In the genomic region with DNA sequence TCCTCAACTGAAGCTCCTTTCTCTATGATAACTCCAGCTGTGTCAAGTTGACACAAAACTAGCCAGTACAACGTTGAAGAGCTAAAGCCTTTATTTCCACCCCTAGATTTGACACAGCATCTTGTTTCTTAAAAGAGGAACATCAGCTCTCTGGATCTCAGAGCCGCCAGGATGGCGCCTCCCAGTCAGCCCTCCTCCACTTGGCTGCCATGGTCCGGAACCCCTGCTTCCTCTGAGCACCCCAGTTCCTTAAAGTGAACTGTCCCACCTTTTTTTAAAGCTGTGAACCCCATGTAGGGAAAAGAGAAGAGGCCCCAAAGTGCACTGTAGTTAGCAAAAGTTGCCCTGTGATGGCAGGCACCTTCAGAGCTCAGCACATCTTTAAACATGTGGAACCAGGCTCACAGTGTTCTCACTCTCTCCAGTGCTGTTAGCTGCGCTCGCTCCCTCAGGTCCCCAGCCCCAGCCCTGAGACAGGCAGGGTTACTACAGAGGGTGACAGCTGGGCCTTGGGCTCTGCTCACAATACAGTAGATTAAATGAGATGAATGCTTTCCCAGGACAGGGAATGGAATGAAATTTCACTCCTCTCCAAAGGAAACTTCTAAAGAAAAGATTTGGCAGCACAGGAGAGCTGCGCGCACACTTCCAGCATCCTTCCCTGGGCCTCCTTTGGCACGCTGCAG, we compare ENCODE assay signal across 12 mouse cellular contexts. TPM values are rescaled to one million over a fixed set of nuclear protein-coding genes. Genes with fewer than 3 reads are reported as not detected.
DNase-seq lines count a peak whose midpoint lies in the region; ATAC-seq and TF ChIP-seq lines count a peak whose summit lies in the region.
"Had no signal": no experiment of that assay in that cellular context is flagged by ENCODE, and none has a peak within 500 bp of the region (broad histone marks: within the 10 kb centered on the region; RNA-seq: fewer than 3 reads in every experiment).

No protein-coding gene starts in this region.

- no peak for TF ChIP-seq CTCF in liver, adult 2 months (IDR thresholded peaks at IDR 0.05; ENCODE audit: low read depth, low read length)
- TF ChIP-seq CTCF in G1E (IDR thresholded peaks at IDR 0.05; ENCODE audit: low read depth, low read length) = no peak
- no peak for TF ChIP-seq CTCF in bone marrow macrophage, adult 2 months (IDR thresholded peaks at IDR 0.05; ENCODE audit: low read depth, low read length)

- H3K4me3 ChIP-seq in liver, adult 2 months (ENCODE audit: insufficient read depth, low read depth, low read length) = no peak overlapping the region
- no peak overlapping the region for H3K4me3 ChIP-seq in liver, embryonic 11.5 days (ENCODE audit: low read depth, low read length)
- H3K4me3 ChIP-seq in G1E (ENCODE audit: low read depth, low read length) (peak overlapping the region; percentile 13; the same call in 1 of the 2 replicates), macrophage (ENCODE audit: inconsistent target) (no peak overlapping the region)
- no peak overlapping the region for H3K4me3 ChIP-seq in bone marrow macrophage, adult 2 months (ENCODE audit: insufficient read depth, low read length)
- H3K4me3 ChIP-seq: hindbrain, embryonic 12.5 days had no signal

- H3K27me3 ChIP-seq in liver, adult 2 months (ENCODE audit: control insufficient read depth, insufficient read depth, low read length) = no peaks in the 10 kb centered on the region
- H3K27me3 ChIP-seq in liver, embryonic 11.5 days (replicated peaks; ENCODE audit: control insufficient read depth, insufficient read depth, low read length) = no peaks in the 10 kb centered on the region
- H3K27me3 ChIP-seq in G1E (ENCODE audit: insufficient read depth, low read length) = no peaks in the 10 kb centered on the region
- H3K27me3 ChIP-seq: hindbrain, embryonic 12.5 days had no signal

- no peaks in the 10 kb centered on the region for H3K9me3 ChIP-seq in liver, embryonic 11.5 days (ENCODE audit: control insufficient read depth, low read length)
- H3K9me3 ChIP-seq in G1E (replicated peaks) = peaks cover 8% of the 10 kb centered on the region
- H3K9me3 ChIP-seq: hindbrain, embryonic 12.5 days had no signal

- peaks cover 30% of the 10 kb centered on the region for H3K4me1 ChIP-seq in liver, adult 2 months (ENCODE audit: control insufficient read depth, insufficient read depth, low read length)
- peaks cover 23% of the 10 kb centered on the region for H3K4me1 ChIP-seq in liver, embryonic 11.5 days (replicated peaks; ENCODE audit: control insufficient read depth, insufficient read depth, low read length)
- peaks cover 65% of the 10 kb centered on the region for H3K4me1 ChIP-seq in G1E (ENCODE audit: insufficient read depth, low read depth, low read length)
- peaks cover 20% of the 10 kb centered on the region for H3K4me1 ChIP-seq in bone marrow macrophage, adult 2 months (ENCODE audit: control insufficient read depth, insufficient read depth, low read length)
- H3K4me1 ChIP-seq: hindbrain, embryonic 12.5 days had no signal

- TF ChIP-seq POLR2A in liver, adult 2 months (IDR thresholded peaks at IDR 0.05; ENCODE audit: extremely low read depth, insufficient read depth, low read length) = no peak
- TF ChIP-seq POLR2A in bone marrow macrophage, adult 2 months (IDR thresholded peaks at IDR 0.05; ENCODE audit: borderline replicate concordance, low read depth, low read length) = no peak

- H3K9ac ChIP-seq in liver, adult 2 months (ENCODE audit: low read depth, low read length) = peak overlapping the region; percentile 17; the same call in 1 of the 2 replicates
- no peak overlapping the region for H3K9ac ChIP-seq in liver, embryonic 11.5 days (ENCODE audit: low read depth, low read length)
- H3K9ac ChIP-seq: hindbrain, embryonic 12.5 days had no signal

- WGBS in liver, adult 2 months = 77% methylated on average over 9 of the region's 9 CpGs
- WGBS in liver, embryonic 11.5 days = 73% methylated on average over 9 of the region's 9 CpGs
- WGBS in macrophage (ENCODE audit: missing documents) = 33% methylated on average over 9 of the region's 9 CpGs

- H3K4me2 ChIP-seq in liver, embryonic 11.5 days = no peak overlapping the region
- H3K4me2 ChIP-seq: heart, embryonic 11.5 days; hindbrain, embryonic 12.5 days had no signal

- ATAC-seq in liver, embryonic 11.5 days (replicated peaks; ENCODE audit: low FRiP score) = no peak
- no peak for ATAC-seq in G1E (ENCODE audit: extremely low read depth, insufficient number of reproducible peaks, low FRiP score, poor library complexity, severe bottlenecking)

- H3K79me2 ChIP-seq in liver, adult 2 months (ENCODE audit: control insufficient read depth, insufficient read depth, low read length) = no peaks in the 10 kb centered on the region
- peaks cover 17% of the 10 kb centered on the region for H3K79me2 ChIP-seq in macrophage (ENCODE audit: inconsistent target)

- peaks cover 52% of the 10 kb centered on the region for H3K36me3 ChIP-seq in liver, adult 2 months (ENCODE audit: control insufficient read depth, insufficient read depth, low read length)
- peaks cover 18% of the 10 kb centered on the region for H3K36me3 ChIP-seq in liver, embryonic 11.5 days (ENCODE audit: control insufficient read depth, insufficient read depth, low read length)
- H3K36me3 ChIP-seq in G1E (replicated peaks) = peaks cover 79% of the 10 kb centered on the region
- no peaks in the 10 kb centered on the region for H3K36me3 ChIP-seq in macrophage (ENCODE audit: inconsistent target)

- peak; percentile 56 for DNase-seq in liver, adult 2 months (ENCODE audit: extremely low read depth, low read depth, low spot score)
- no peak for DNase-seq in liver, embryonic 11.5 days (ENCODE audit: low spot score)
- peak; percentile 31 for DNase-seq in G1E (ENCODE audit: low spot score)
- no peak for DNase-seq in adipocyte (ENCODE audit: low spot score)
- no peak for DNase-seq in kidney, postnatal 25 days
- DNase-seq: cerebellum, adult 18-20 months; kidney, adult 11 months; right cerebral cortex, postnatal 25 days had no signal

- H3K27ac ChIP-seq in liver, adult 2 months (replicated peaks; ENCODE audit: insufficient read depth, low read depth, low read length) = peak overlapping the region; percentile 68
- no peak overlapping the region for H3K27ac ChIP-seq in liver, embryonic 11.5 days (ENCODE audit: low read depth, low read length)
- peak overlapping the region; percentile 79 for H3K27ac ChIP-seq in bone marrow macrophage, adult 2 months (ENCODE audit: insufficient read depth, low read depth, low read length)
- H3K27ac ChIP-seq in macrophage = peak overlapping the region; percentile 95
- H3K27ac ChIP-seq: hindbrain, embryonic 12.5 days had no signal

RNA-seq across cellular contexts. Expression of gene St3gal5, which starts 42.3 kb away (rescaled TPM):
- 115 and 162 TPM in 2 replicates for total RNA-seq in liver, adult 2 months (2014; rRNA removed)
- polyA plus RNA-seq in liver, adult 2 months (2012; rRNA removed) = 61.4 and 133 TPM in 2 replicates
- polyA plus RNA-seq in liver, embryonic 11.5 days (2014; fragmentation: Nextera tagmentation; extraction: Ambion mirVana) = 109 and 114 TPM in 2 replicates
- total RNA-seq in G1E (2014; fragmentation: Nextera tagmentation) (95.2 and 107 TPM in 2 replicates), G1E (2017) (46.8 and 51.0 TPM in 2 replicates)
- polyA plus RNA-seq in G1E (2012) (62.8 and 70.0 TPM in 2 replicates), macrophage (2018) (13.3 to 105 TPM (median 18.9 TPM) in 3 replicates)
- 29.9 and 31.6 TPM in 2 replicates for polyA plus RNA-seq in bone marrow macrophage, adult 2 months (2012; ENCODE audit: insufficient read depth, insufficient read length, missing spikeins)
- total RNA-seq in macrophage (2018; cell fraction: chromatin; rRNA removed) = 100 to 1,000 TPM in 2 of 26 experiments, 10 to 100 TPM in 21, 1 to 10 TPM in 3; 6.6 to 157 (median 26.2) TPM
- 100 to 1,000 TPM in 1 of 26 experiments, 10 to 100 TPM in 25; 16.9 to 133 (median 47.2) TPM for total RNA-seq in macrophage (2018; cell fraction: cytosol; rRNA removed)
- 100 to 1,000 TPM in 4 of 26 experiments, 10 to 100 TPM in 22; 13.1 to 212 (median 57.6) TPM for total RNA-seq in macrophage (2018; cell fraction: nucleus; rRNA removed)

Comparison
In these comparisons a context has a peak if more than half of its experiments do, and no peak if none do; other contexts are left out.
1. DNase-seq: peak in liver, adult 2 months (single experiment) and G1E (single experiment); none in liver, embryonic 11.5 days (single experiment), adipocyte (single experiment) and kidney, postnatal 25 days (0 of 2).